Mouse (Mus musculus) mouse trophoblast stem cell (cell line): ENCODE measurements around the gene Slc13a1.
"Not testable (repeated sequence)": the region's sequence is repeated elsewhere in the genome, so short reads cannot be mapped to it uniquely, and the experiment has no call there.

Experiments
- in situ Hi-C, 2 experiments: fragments of 300-500 bp; cut with MseI, MboI; formaldehyde crosslinking; loops; 2 replicates in 1 of 2; 3 replicates in 1 of 2; pipeline ENCODE4 v1.15.1; 2025

The Slc13a1 gene

GRCm38 (mm10) chr6:24167734-24168327, at the start of gene Slc13a1:
Gene Slc13a1, minus strand, starts transcription at chr6:24168092.
- in situ Hi-C loops = no loop called here

- in situ Hi-C loops = no loop called here
Observed at GRCm38 (mm10) chr6:24207866-24208265, 40.0 kb upstream of the Slc13a1 start.

- in situ Hi-C loops = no loop called here
Observed at GRCm38 (mm10) chr6:24202226-24202625, 34.3 kb upstream of the Slc13a1 start.

- in situ Hi-C loops = no loop called here
Observed at GRCm38 (mm10) chr6:24200644-24201484, 33.0 kb upstream of the Slc13a1 start.

- in situ Hi-C loops = not testable (repeated sequence)
Observed at GRCm38 (mm10) chr6:24197501-24198195, 29.8 kb upstream of the Slc13a1 start.

GRCm38 (mm10) chr6:24196406-24196805, 28.5 kb upstream of the Slc13a1 start:
- in situ Hi-C loops = not testable (repeated sequence)

- in situ Hi-C loops = no loop called here
Observed at GRCm38 (mm10) chr6:24183439-24183838, 15.5 kb upstream of the Slc13a1 start.

GRCm38 (mm10) chr6:24175393-24175792, 7.5 kb upstream of the Slc13a1 start:
- in situ Hi-C loops = no loop called here

- in situ Hi-C loops = no loop called here
Observed at GRCm38 (mm10) chr6:24173951-24174350, 6.1 kb upstream of the Slc13a1 start.

- in situ Hi-C loops = no loop called here
Observed at GRCm38 (mm10) chr6:24172736-24173135, 4.8 kb upstream of the Slc13a1 start.

GRCm38 (mm10) chr6:24166772-24167171, 1.1 kb downstream of the Slc13a1 start:
- in situ Hi-C loops = no loop called here

- in situ Hi-C loops = no loop called here
Observed at GRCm38 (mm10) chr6:24165249-24165648, 2.6 kb downstream of the Slc13a1 start.

GRCm38 (mm10) chr6:24159795-24160194, 8.1 kb downstream of the Slc13a1 start:
- in situ Hi-C loops = no loop called here

GRCm38 (mm10) chr6:24154901-24155300, 13.0 kb downstream of the Slc13a1 start:
- in situ Hi-C loops = no loop called here

- in situ Hi-C loops = no loop called here
Observed at GRCm38 (mm10) chr6:24132951-24133350, 34.9 kb downstream of the Slc13a1 start.

- in situ Hi-C loops = no loop called here
Observed at GRCm38 (mm10) chr6:24122632-24123031, 45.3 kb downstream of the Slc13a1 start.

- in situ Hi-C loops = no loop called here
Observed at GRCm38 (mm10) chr6:24111614-24112013, 56.3 kb downstream of the Slc13a1 start.

- in situ Hi-C loops = no loop called here
Observed at GRCm38 (mm10) chr6:24108471-24108870, 59.4 kb downstream of the Slc13a1 start.

- in situ Hi-C loops = no loop called here
Observed at GRCm38 (mm10) chr6:24106157-24106556, 61.7 kb downstream of the Slc13a1 start.

GRCm38 (mm10) chr6:24105681-24106080, 62.2 kb downstream of the Slc13a1 start:
- in situ Hi-C loops = no loop called here

- in situ Hi-C loops = no loop called here
Observed at GRCm38 (mm10) chr6:24101281-24101680, 66.6 kb downstream of the Slc13a1 start.

GRCm38 (mm10) chr6:24100705-24101104, 67.2 kb downstream of the Slc13a1 start:
- in situ Hi-C loops = no loop called here
